Mouse (Mus musculus): Measurements from ENCODE around the gene 5430403G16Rik. TPM values are rescaled to one million over a fixed set of nuclear protein-coding genes. Genes with fewer than 3 reads are reported as not detected.

5430403G16Rik gene
- polyA plus RNA-seq (2015; fragmentation: Illumina TruSeq; extraction: RNeasy Lipid Tissue Mini Kit (QIAGEN cat#74804); ENCODE audit: low read depth, low replicate concordance), result 2.0 TPM

GRCm38 (mm10) chr5:109690537-109691201, at the start of gene 5430403G16Rik:
5430403G16Rik (minus strand) TSS chr5:109691041.

Other genes with a start within 250 kb of the 5430403G16Rik start
- 14.7 TPM for gene Crlf2, start 132.0 kb downstream of the 5430403G16Rik start, polyA plus RNA-seq (2015; fragmentation: Illumina TruSeq; extraction: RNeasy Lipid Tissue Mini Kit (QIAGEN cat#74804); ENCODE audit: low read depth, low replicate concordance)
- 2.9 TPM for gene 4930522L14Rik, start 60.8 kb upstream of the 5430403G16Rik start, polyA plus RNA-seq (2015; fragmentation: Illumina TruSeq; extraction: RNeasy Lipid Tissue Mini Kit (QIAGEN cat#74804); ENCODE audit: low read depth, low replicate concordance)
- gene Gm15446, start 232.4 kb upstream of the 5430403G16Rik start, polyA plus RNA-seq (2015; fragmentation: Illumina TruSeq; extraction: RNeasy Lipid Tissue Mini Kit (QIAGEN cat#74804); ENCODE audit: low read depth, low replicate concordance), result 47.5 TPM

Data from brain, adult 10 weeks (tissue).